Mouse (Mus musculus): ENCODE results near the gene Gm44579. TPM values are rescaled to one million over a fixed set of nuclear protein-coding genes. Genes with fewer than 3 reads are reported as not detected.

Gene Gm44579
- total and polyA plus RNA-seq, 3 experiments: 0.22 TPM; not detected in 2

GRCm38 (mm10) chr15:98136871-98137270 lies 83.9 kb downstream of the Gm44579 start:
- no peak for ATAC-seq (ENCODE audit: extremely low read depth, insufficient number of reproducible peaks, low FRiP score, poor library complexity, severe bottlenecking)
- Histone ChIP-seq H3K36me3 (replicated peaks) (peaks cover 95% of the 10 kb centered on the region), H3K27me3 (ENCODE audit: insufficient read depth, low read length) (no peaks in the 10 kb centered on the region), H3K4me1 (ENCODE audit: insufficient read depth, low read depth, low read length) (peaks cover 12% of the 10 kb centered on the region), H3K4me3 (ENCODE audit: low read depth, low read length) (no peak overlapping the region), H3K9me3 (replicated peaks) (no peaks in the 10 kb centered on the region)
- no peak for DNase-seq (ENCODE audit: low spot score)
- no peak for TF ChIP-seq GATA1 (IDR thresholded peaks at IDR 0.05; ENCODE audit: borderline replicate concordance, low read length)
- no peak for TF ChIP-seq POLR2AphosphoS5 (IDR thresholded peaks at IDR 0.05; ENCODE audit: insufficient replicate concordance, low read depth, low read length)
- TF ChIP-seq TAL1 (conservative IDR thresholded peaks at IDR 0.05; ENCODE audit: low read depth, low read length): no peak
- no peak for TF ChIP-seq CTCF (IDR thresholded peaks at IDR 0.05; ENCODE audit: low read depth, low read length)
- no peak for TF ChIP-seq GATA2 (IDR thresholded peaks at IDR 0.05; ENCODE audit: borderline replicate concordance, low read depth, low read length)

Other genes starting within 250 kb of the Gm44579 start
- not detected in 2 replicates for gene Col2a1, start 216.3 kb downstream of the Gm44579 start, total RNA-seq (2014; fragmentation: Nextera tagmentation)
- gene Col2a1, start 216.3 kb downstream of the Gm44579 start, total RNA-seq (2017): 0.06 and 0.11 TPM in 2 replicates
- gene Col2a1, start 216.3 kb downstream of the Gm44579 start, polyA plus RNA-seq (2012): 0.01 TPM in 1 of 2 replicates, not detected in the other
- 9.0 and 13.5 TPM in 2 replicates for gene Pfkm, start 128.4 kb downstream of the Gm44579 start, total RNA-seq (2014; fragmentation: Nextera tagmentation)
- gene Pfkm, start 128.4 kb downstream of the Gm44579 start, total RNA-seq (2017): 42.7 and 48.1 TPM in 2 replicates
- 10.2 and 13.3 TPM in 2 replicates for gene Pfkm, start 128.4 kb downstream of the Gm44579 start, polyA plus RNA-seq (2012)
- gene Senp1, start 127.2 kb downstream of the Gm44579 start, total RNA-seq (2014; fragmentation: Nextera tagmentation): 61.3 and 71.2 TPM in 2 replicates
- gene Senp1, start 127.2 kb downstream of the Gm44579 start, total RNA-seq (2017): 44.4 and 55.5 TPM in 2 replicates
- 17.1 and 18.8 TPM in 2 replicates for gene Senp1, start 127.2 kb downstream of the Gm44579 start, polyA plus RNA-seq (2012)
- 30.4 and 32.2 TPM in 2 replicates for gene Asb8, start 55.4 kb downstream of the Gm44579 start, total RNA-seq (2014; fragmentation: Nextera tagmentation)
- 27.2 and 37.5 TPM in 2 replicates for gene Asb8, start 55.4 kb downstream of the Gm44579 start, total RNA-seq (2017)
- 4.2 and 5.1 TPM in 2 replicates for gene Asb8, start 55.4 kb downstream of the Gm44579 start, polyA plus RNA-seq (2012)
- gene Ccdc184, start 53.8 kb downstream of the Gm44579 start, total RNA-seq (2014; fragmentation: Nextera tagmentation): not detected in 2 replicates
- gene Ccdc184, start 53.8 kb downstream of the Gm44579 start, total RNA-seq (2017): not detected in 2 replicates
- not detected in 2 replicates for gene Ccdc184, start 53.8 kb downstream of the Gm44579 start, polyA plus RNA-seq (2012)
- gene Olfr288, start 25.4 kb downstream of the Gm44579 start, total RNA-seq (2014; fragmentation: Nextera tagmentation): not detected in 2 replicates
- gene Olfr288, start 25.4 kb downstream of the Gm44579 start, total RNA-seq (2017): not detected in 2 replicates
- gene Olfr288, start 25.4 kb downstream of the Gm44579 start, polyA plus RNA-seq (2012): not detected in 2 replicates
- gene Olfr287, start 79 bp upstream of the Gm44579 start, total RNA-seq (2014; fragmentation: Nextera tagmentation): not detected in 2 replicates
- gene Olfr287, start 79 bp upstream of the Gm44579 start, total RNA-seq (2017): not detected in 2 replicates
- gene Olfr287, start 79 bp upstream of the Gm44579 start, polyA plus RNA-seq (2012): not detected in 2 replicates
- gene Olfr286, start 13.5 kb upstream of the Gm44579 start, total RNA-seq (2014; fragmentation: Nextera tagmentation): not detected in 2 replicates
- gene Olfr286, start 13.5 kb upstream of the Gm44579 start, total RNA-seq (2017): 0.11 and 0.12 TPM in 2 replicates
- gene Olfr286, start 13.5 kb upstream of the Gm44579 start, polyA plus RNA-seq (2012): not detected in 2 replicates
- gene H1fnt, start 36.3 kb upstream of the Gm44579 start, total RNA-seq (2014; fragmentation: Nextera tagmentation): not detected in 2 replicates
- not detected in 2 replicates for gene H1fnt, start 36.3 kb upstream of the Gm44579 start, total RNA-seq (2017)
- gene H1fnt, start 36.3 kb upstream of the Gm44579 start, polyA plus RNA-seq (2012): not detected in 2 replicates
- gene Zfp641, start 75.2 kb upstream of the Gm44579 start, total RNA-seq (2014; fragmentation: Nextera tagmentation): not detected in 2 replicates
- gene Zfp641, start 75.2 kb upstream of the Gm44579 start, total RNA-seq (2017): 0.05 TPM in 1 of 2 replicates, not detected in the other
- gene Zfp641, start 75.2 kb upstream of the Gm44579 start, polyA plus RNA-seq (2012): not detected in 2 replicates
- not detected in 2 replicates for gene Olfr285, start 96.4 kb upstream of the Gm44579 start, total RNA-seq (2014; fragmentation: Nextera tagmentation)
- 0.05 and 0.06 TPM in 2 replicates for gene Olfr285, start 96.4 kb upstream of the Gm44579 start, total RNA-seq (2017)
- not detected in 2 replicates for gene Olfr285, start 96.4 kb upstream of the Gm44579 start, polyA plus RNA-seq (2012)
- gene Olfr284, start 120.0 kb upstream of the Gm44579 start, total RNA-seq (2014; fragmentation: Nextera tagmentation): not detected in 2 replicates
- not detected in 2 replicates for gene Olfr284, start 120.0 kb upstream of the Gm44579 start, total RNA-seq (2017)
- not detected in 2 replicates for gene Olfr284, start 120.0 kb upstream of the Gm44579 start, polyA plus RNA-seq (2012)
- gene Olfr283, start 160.0 kb upstream of the Gm44579 start, total RNA-seq (2014; fragmentation: Nextera tagmentation): not detected in 2 replicates
- not detected in 2 replicates for gene Olfr283, start 160.0 kb upstream of the Gm44579 start, total RNA-seq (2017)
- not detected in 2 replicates for gene Olfr283, start 160.0 kb upstream of the Gm44579 start, polyA plus RNA-seq (2012)
- not detected in 2 replicates for gene Olfr282, start 210.2 kb upstream of the Gm44579 start, total RNA-seq (2014; fragmentation: Nextera tagmentation)
- 0.12 TPM in 1 of 2 replicates, not detected in the other for gene Olfr282, start 210.2 kb upstream of the Gm44579 start, total RNA-seq (2017)
- not detected in 2 replicates for gene Olfr282, start 210.2 kb upstream of the Gm44579 start, polyA plus RNA-seq (2012)
- gene Olfr281, start 231.6 kb upstream of the Gm44579 start, total RNA-seq (2014; fragmentation: Nextera tagmentation): not detected in 2 replicates
- 0.11 and 0.17 TPM in 2 replicates for gene Olfr281, start 231.6 kb upstream of the Gm44579 start, total RNA-seq (2017)
- gene Olfr281, start 231.6 kb upstream of the Gm44579 start, polyA plus RNA-seq (2012): not detected in 2 replicates
- gene OR5BS1P, start 248.9 kb upstream of the Gm44579 start, total RNA-seq (2014; fragmentation: Nextera tagmentation): not detected in 2 replicates
- 0.06 and 0.11 TPM in 2 replicates for gene OR5BS1P, start 248.9 kb upstream of the Gm44579 start, total RNA-seq (2017)
- not detected in 2 replicates for gene OR5BS1P, start 248.9 kb upstream of the Gm44579 start, polyA plus RNA-seq (2012)

All from G1E (cell line).